Comparison of ENCODE assay signal across 29 mouse cellular contexts in genomic region chr15:60534701-60535100, GRCm38 (mm10).
DNase-seq lines count a peak whose midpoint lies in the region; ATAC-seq and TF ChIP-seq lines count a peak whose summit lies in the region.
"Had no signal": no experiment of that assay in that cellular context is flagged by ENCODE, and none has a peak within 500 bp of the region (broad histone marks: within the 10 kb centered on the region; RNA-seq: fewer than 3 reads in every experiment).

No protein-coding gene starts in this region.

- H3K4me2 ChIP-seq in lung, embryonic 15.5 days: peak overlapping the region; percentile 14; the same call in 1 of the 2 replicates
- no peak overlapping the region for H3K4me2 ChIP-seq in neural tube, embryonic 15.5 days
- H3K4me2 ChIP-seq: embryonic facial prominence, embryonic 13.5 days; heart, embryonic 12.5 days; hindbrain, embryonic 13.5 days; limb, embryonic 15.5 days; midbrain, embryonic 13.5 days had no signal

- no peak for TF ChIP-seq POLR2A in kidney, adult 2 months (IDR thresholded peaks at IDR 0.05; ENCODE audit: low read depth, low read length)

- WGBS in kidney, adult 2 months: 61% methylated on average over 9 of the region's 9 CpGs
- 45% methylated on average over 9 of the region's 9 CpGs for WGBS in lung, embryonic 15.5 days
- 84% methylated on average over 9 of the region's 9 CpGs for WGBS in neural tube, embryonic 15.5 days

- H3K4me1 ChIP-seq in kidney, adult 2 months (ENCODE audit: control insufficient read depth, insufficient read depth, low read length): no peaks in the 10 kb centered on the region; the same call in 1 of the 2 replicates
- H3K4me1 ChIP-seq in lung, embryonic 15.5 days: no peaks in the 10 kb centered on the region
- H3K4me1 ChIP-seq in neural tube, embryonic 15.5 days: no peaks in the 10 kb centered on the region
- H3K4me1 ChIP-seq: embryonic facial prominence, embryonic 13.5 days; forebrain, embryonic 10.5 days; heart, embryonic 12.5 days; hindbrain, embryonic 13.5 days; limb, embryonic 10.5 days; limb, embryonic 15.5 days; midbrain, embryonic 13.5 days had no signal

- H3K4me3 ChIP-seq in kidney, adult 2 months (ENCODE audit: insufficient read depth, low read depth, low read length): no peak overlapping the region
- no peak overlapping the region for H3K4me3 ChIP-seq in lung, embryonic 15.5 days
- H3K4me3 ChIP-seq in neural tube, embryonic 15.5 days (replicated peaks): no peak overlapping the region
- H3K4me3 ChIP-seq: embryonic facial prominence, embryonic 13.5 days; forebrain, embryonic 10.5 days; gastrocnemius, adult 2 months; heart, adult 2 months; heart, embryonic 12.5 days; hindbrain, embryonic 13.5 days; limb, embryonic 10.5 days; limb, embryonic 15.5 days; midbrain, embryonic 13.5 days had no signal

- peak; percentile 17 for DNase-seq in kidney, adult 2 months
- no peak for DNase-seq in kidney, postnatal 36 days
- DNase-seq in lung, postnatal 25 days (ENCODE audit: low spot score): peak; percentile 16
- no peak for DNase-seq in cerebellum, postnatal 10 days
- no peak for DNase-seq in left cerebral cortex, adult 18-20 months (ENCODE audit: low spot score in 2 of 2)
- DNase-seq: adrenal gland, postnatal 10 days; cerebellum, adult 11 months; cerebellum, adult 9-10 months; gastrocnemius, adult 2 months; gastrocnemius, postnatal 36 days; heart, adult 2 months; heart, postnatal 4 days; kidney, postnatal 4 days; layer of hippocampus, postnatal 36 days; thymus, postnatal 14 days had no signal

- no peaks in the 10 kb centered on the region for H3K9me3 ChIP-seq in lung, embryonic 15.5 days
- H3K9me3 ChIP-seq in neural tube, embryonic 15.5 days (replicated peaks): no peaks in the 10 kb centered on the region
- H3K9me3 ChIP-seq: embryonic facial prominence, embryonic 13.5 days; forebrain, embryonic 10.5 days; heart, embryonic 12.5 days; hindbrain, embryonic 13.5 days; limb, embryonic 10.5 days; limb, embryonic 15.5 days; midbrain, embryonic 13.5 days had no signal

- ATAC-seq in lung, embryonic 15.5 days (ENCODE audit: borderline replicate concordance, extremely low read depth, low FRiP score, low TSS enrichment): peak; percentile 79; the same call in 1 of the 2 replicates
- no peak for ATAC-seq in neural tube, embryonic 15.5 days (ENCODE audit: low FRiP score)
- ATAC-seq: forebrain, embryonic 16.5 days; intestine, postnatal 0 days; midbrain, embryonic 13.5 days; Patski had no signal

- no peaks in the 10 kb centered on the region for H3K36me3 ChIP-seq in kidney, adult 2 months (ENCODE audit: control insufficient read depth, insufficient read depth, low read length)
- no peaks in the 10 kb centered on the region for H3K36me3 ChIP-seq in lung, embryonic 15.5 days
- H3K36me3 ChIP-seq in neural tube, embryonic 15.5 days: no peaks in the 10 kb centered on the region
- H3K36me3 ChIP-seq: embryonic facial prominence, embryonic 13.5 days; forebrain, embryonic 10.5 days; heart, embryonic 12.5 days; hindbrain, embryonic 13.5 days; limb, embryonic 10.5 days; limb, embryonic 15.5 days; midbrain, embryonic 13.5 days had no signal

- no peaks in the 10 kb centered on the region for H3K27me3 ChIP-seq in kidney, adult 2 months (replicated peaks; ENCODE audit: control insufficient read depth, insufficient read depth, low read length)
- no peaks in the 10 kb centered on the region for H3K27me3 ChIP-seq in lung, embryonic 15.5 days
- no peaks in the 10 kb centered on the region for H3K27me3 ChIP-seq in neural tube, embryonic 15.5 days (replicated peaks)
- H3K27me3 ChIP-seq: embryonic facial prominence, embryonic 13.5 days; heart, embryonic 12.5 days; hindbrain, embryonic 13.5 days; limb, embryonic 15.5 days; midbrain, embryonic 13.5 days; Patski had no signal

- no peak for TF ChIP-seq CTCF in kidney, adult 2 months (conservative IDR thresholded peaks at IDR 0.05; ENCODE audit: insufficient read depth, insufficient read length, low read depth, low read length)

- no peak overlapping the region for H3K27ac ChIP-seq in kidney, adult 2 months (ENCODE audit: insufficient read depth, low read depth, low read length)
- no peak overlapping the region for H3K27ac ChIP-seq in lung, embryonic 15.5 days
- H3K27ac ChIP-seq in neural tube, embryonic 15.5 days (replicated peaks): no peak overlapping the region
- H3K27ac ChIP-seq: embryonic facial prominence, embryonic 13.5 days; forebrain, embryonic 10.5 days; gastrocnemius, adult 2 months; heart, adult 2 months; hindbrain, embryonic 13.5 days; limb, embryonic 10.5 days; limb, embryonic 15.5 days; liver, embryonic 14.5 days; macrophage; midbrain, embryonic 13.5 days had no signal

- no peak overlapping the region for H3K9ac ChIP-seq in lung, embryonic 15.5 days
- no peak overlapping the region for H3K9ac ChIP-seq in neural tube, embryonic 15.5 days (replicated peaks)
- H3K9ac ChIP-seq: embryonic facial prominence, embryonic 13.5 days; heart, embryonic 12.5 days; hindbrain, embryonic 13.5 days; limb, embryonic 15.5 days; liver, embryonic 14.5 days; midbrain, embryonic 13.5 days had no signal

Comparison
In these comparisons a context has a peak if more than half of its experiments do, and no peak if none do; other contexts are left out.
1. DNase-seq: peak in kidney, adult 2 months (single experiment) and lung, postnatal 25 days (single experiment); none in kidney, postnatal 36 days (0 of 2), cerebellum, postnatal 10 days (0 of 2) and left cerebral cortex, adult 18-20 months (0 of 2).